Mouse (Mus musculus) liver, adult (tissue): ENCODE results near the gene Serpinf2.
A peak's percentile ranks its signal among the peaks of the same experiment; 100 is the strongest.

ENCODE experiments used
- GATA4 ChIP-seq: IDR thresholded peaks from 2 replicates; pipeline ENCODE4 v1.6.1; 2014; ENCODE audit warnings: mild to moderate bottlenecking, low read length; ENCODE audit not compliant: insufficient replicate concordance

Serpinf2 gene

GRCm38 (mm10) chr11:75439363-75439762, at the start of gene Serpinf2:
TSS of gene Serpinf2 (minus strand) at chr11:75439591.
- TF ChIP-seq GATA4, result no peak

DNA sequence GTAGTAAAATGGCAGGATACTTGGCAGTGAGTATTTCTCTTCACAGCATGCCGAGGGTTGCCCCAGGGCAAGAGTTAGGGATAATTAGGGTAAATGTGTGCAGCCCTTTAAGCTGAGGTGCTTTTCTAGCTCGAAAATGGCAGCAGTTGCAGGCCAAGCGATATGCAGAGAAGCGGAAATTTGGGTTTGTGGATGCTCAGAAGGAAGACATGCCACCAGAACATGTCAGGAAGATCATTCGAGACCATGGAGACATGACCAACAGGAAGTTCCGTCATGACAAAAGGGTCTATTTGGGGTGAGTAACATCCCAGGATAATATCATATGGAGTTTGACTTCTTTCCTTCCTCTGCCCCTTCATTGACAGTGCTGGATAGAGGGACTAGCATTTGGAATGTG, 48.1 kb upstream of the Serpinf2 start:
- TF ChIP-seq GATA4, result no peak

GRCm38 (mm10) chr11:75486601-75487285, 47.4 kb upstream of the Serpinf2 start, which contains the start of gene Prpf8:
TSS of gene Prpf8 (plus strand) at chr11:75486816.
- no peak for TF ChIP-seq GATA4

- TF ChIP-seq GATA4, result no peak
These were observed 46.8 kb upstream of the Serpinf2 start for GRCm38 (mm10) chr11:75486192-75486591.

DNA sequence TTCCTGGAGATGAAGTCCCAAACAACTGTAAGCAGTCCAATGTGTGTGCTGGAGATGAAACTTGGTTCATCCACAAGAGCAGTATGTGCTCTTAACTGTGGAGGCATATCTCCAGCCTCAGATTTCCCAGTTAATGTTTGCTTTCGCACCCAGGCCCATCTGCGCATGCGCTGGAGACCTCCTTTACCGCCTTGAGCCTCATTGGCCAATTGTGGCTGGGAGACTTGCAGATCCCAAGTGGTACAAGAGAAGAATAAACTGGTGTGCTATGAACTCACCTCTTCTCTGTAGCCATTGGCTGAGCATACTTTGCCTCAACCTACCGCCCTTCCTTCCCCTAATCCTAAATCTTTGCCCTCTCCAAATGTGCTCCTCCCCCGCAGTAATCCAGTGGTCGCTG, 34.0 kb upstream of the Serpinf2 start:
- TF ChIP-seq GATA4, result no peak

- TF ChIP-seq GATA4, result no peak
These were observed 33.2 kb upstream of the Serpinf2 start for GRCm38 (mm10) chr11:75472469-75473081.

- TF ChIP-seq GATA4, result no peak
These were observed 31.3 kb upstream of the Serpinf2 start for GRCm38 (mm10) chr11:75470675-75471074.

DNA sequence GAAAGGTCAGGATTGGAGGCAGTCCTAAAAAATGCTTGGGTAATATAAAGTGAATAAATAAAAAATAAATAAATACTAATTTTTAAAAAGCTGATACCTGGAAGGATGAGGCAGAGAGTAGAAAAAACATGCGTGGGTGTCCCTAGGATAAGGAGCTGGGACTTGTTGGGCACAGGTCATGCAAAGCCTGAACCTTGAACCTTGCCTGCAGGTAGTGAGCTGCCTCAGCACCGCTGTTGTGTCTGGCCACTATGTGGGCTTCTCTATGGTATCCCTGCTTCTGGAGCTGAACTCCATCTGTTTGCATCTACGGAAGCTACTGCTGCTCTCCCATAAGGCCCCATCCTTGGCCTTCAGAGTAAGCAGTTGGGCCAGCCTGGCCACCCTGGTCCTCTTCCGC, 29.9 kb upstream of the Serpinf2 start:
- TF ChIP-seq GATA4, result no peak

DNA sequence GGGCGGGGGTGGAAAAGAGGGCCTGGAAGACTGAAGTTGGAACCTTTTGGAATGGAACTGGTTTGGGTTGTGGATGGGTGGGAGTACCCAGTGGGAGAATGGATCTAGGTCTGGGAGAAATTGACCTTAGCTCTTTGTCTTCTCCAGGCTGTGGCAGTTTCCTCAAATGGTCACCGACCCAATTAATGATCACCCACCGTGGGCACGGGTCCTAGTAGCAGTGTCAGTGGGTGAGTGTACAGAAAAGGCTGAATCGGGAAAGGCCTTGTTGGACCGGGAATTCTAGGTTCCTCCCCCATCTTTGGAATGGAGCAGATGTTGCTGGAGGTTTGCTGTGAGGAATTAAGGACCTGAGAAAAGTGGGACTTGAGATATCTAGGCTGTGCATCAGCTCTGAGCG, 29.0 kb upstream of the Serpinf2 start:
- no peak for TF ChIP-seq GATA4

GRCm38 (mm10) chr11:75467512-75468215, 28.3 kb upstream of the Serpinf2 start:
- peak; percentile 94; the same call in 1 of the 2 replicates for TF ChIP-seq GATA4

DNA sequence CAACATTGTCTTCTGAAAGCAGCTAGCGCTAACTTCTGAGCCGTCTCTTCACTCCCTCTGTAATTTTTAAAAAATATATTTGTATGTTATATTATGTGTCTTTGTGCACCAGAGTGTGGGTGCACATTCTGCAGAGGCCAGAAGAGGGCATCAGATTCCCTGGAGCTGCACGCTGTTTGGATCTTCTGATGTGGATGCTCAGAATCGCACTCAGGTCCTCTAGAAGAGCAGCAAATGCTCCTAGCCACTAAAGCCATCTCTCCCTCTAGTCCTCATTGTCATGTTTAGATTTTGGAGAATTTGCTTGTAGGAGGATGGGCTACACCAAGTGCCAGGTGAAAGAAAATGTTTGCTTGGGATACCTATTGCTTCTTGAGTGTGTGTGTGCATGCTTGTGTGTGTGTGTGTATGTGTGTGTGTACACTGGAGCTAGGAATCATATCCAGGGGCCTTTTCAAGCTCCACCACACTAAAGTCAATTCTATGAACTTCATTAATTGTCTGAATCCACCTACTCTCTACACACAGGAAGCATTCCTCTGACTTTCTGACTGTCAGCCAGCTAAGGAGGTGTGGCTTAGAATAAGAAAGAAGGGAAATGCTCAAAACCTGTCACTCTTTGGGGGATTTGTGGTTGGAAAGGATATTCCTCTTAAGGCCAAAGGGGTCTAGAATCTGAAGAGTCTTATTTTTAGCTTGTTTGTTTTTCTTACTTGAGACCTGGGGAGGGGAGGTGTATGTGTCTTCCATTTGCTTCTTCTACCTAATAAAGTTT, 27.5 kb upstream of the Serpinf2 start:
- TF ChIP-seq GATA4, result no peak

DNA sequence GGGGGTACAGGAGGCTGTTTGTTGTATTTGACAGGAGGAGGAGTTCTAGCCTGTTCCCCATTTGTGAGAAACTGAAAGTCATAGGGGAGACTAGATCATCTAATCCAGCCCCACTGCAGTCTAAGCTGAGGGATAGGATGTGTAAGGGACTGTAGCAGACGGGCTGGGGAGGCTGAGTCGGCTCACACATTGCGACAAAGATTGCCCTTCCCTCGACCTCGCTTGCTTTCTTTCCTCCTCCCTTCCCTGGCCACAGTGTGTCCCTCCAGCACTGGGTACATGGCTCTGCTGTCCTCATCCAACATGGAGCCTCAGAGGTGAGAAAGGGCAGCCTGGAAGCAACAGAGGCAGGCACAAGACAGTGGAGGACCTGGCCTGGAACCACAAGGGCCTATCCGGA, 25.7 kb upstream of the Serpinf2 start:
- no peak for TF ChIP-seq GATA4

DNA sequence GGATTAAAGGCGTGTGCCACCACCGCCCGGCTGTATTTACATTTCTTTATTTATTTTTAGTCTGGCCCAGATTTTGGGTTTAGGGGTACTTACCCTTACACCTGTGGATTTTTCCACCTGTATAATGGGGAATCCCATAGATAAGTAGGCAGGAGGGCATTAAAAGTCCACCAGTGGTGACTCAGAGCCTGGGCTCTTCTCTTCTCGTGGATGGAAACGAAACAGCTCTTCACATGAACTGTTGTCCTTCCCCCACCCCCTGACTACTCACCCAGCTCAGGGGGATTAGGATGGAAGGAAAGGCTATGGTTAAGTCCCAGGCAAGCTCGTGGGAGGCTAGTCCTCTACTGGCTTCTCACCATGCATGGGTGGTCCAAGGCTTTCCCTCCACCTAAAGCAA, 25.0 kb upstream of the Serpinf2 start:
- TF ChIP-seq GATA4, result no peak

- TF ChIP-seq GATA4, result no peak
These were observed 24.2 kb upstream of the Serpinf2 start for GRCm38 (mm10) chr11:75463624-75464023.

DNA sequence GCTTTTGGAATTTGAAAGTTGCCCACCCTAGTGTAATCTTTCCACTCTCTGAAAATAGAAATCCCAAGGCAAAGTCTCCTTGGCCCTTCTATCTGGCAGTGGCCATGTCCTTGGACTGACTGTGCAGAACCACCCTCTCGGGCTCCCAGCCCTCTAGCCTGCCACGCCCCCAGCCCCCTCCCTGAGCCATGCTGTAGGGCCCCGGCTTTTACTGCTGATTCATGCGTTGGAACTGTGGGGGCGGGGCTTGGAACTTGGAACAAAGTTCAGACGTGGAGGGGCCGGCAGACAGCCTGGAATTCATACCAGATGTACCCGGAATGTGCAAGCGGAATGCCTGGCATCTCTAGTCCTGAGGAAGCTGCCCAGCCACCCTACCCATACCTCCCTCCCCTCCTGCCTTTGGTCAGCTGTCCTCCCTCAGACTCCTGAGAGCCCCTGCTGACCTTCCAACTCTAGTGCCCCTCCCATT, 23.5 kb upstream of the Serpinf2 start:
- no peak for TF ChIP-seq GATA4
